Mouse (Mus musculus) A20 (cell line): Measurements from ENCODE around the gene Fbxw11.
"Not testable (repeated sequence)": the region's sequence is repeated elsewhere in the genome, so short reads cannot be mapped to it uniquely, and the experiment has no call there.

Experiments
- DNase-seq: peaks from one replicate; pipeline ENCODE4 v3.0.0-alpha.2; 2011; ENCODE audit warnings: low read depth, low spot score

The Fbxw11 gene

DNA sequence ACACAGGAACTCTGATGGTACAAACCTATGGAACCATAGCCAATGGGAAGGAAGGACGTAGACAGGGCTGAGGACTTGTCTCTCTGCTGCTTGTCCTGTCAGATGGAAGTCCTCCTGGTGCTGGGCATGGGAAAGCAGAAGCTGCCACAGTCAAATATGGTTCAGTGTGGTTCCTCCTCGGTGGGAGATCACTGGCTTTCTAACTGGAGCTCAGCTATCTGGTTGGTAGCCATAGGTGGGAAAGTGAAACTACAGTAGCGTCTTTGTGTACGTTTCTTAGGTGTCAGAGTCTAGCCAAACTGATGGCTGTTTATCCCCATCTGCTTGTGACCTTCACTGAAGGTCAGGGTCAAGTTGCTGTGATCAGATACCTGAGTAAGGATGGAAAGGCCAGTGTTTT, 29.0 kb downstream of the Fbxw11 start:
- no peak for DNase-seq

DNA sequence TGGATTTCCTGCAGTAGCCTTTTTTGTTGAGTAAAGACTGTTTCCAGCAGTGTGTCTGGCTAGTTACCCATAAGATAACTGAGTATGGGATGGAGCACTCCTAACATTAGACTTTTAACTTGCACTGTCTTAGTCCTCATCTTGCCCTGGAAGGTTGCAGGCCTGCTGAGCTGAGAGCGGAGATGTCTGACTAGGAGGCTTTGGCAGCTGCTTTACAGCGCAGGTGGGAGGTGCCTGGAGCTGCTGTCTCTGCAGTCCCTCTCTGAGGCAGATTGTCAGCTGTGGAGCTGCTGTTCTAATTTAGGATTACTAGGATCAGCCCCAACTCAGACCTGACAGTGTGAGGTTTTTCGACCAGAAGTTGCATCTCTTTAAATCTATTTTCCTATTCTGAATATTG, 34.3 kb downstream of the Fbxw11 start:
- no peak for DNase-seq

DNA sequence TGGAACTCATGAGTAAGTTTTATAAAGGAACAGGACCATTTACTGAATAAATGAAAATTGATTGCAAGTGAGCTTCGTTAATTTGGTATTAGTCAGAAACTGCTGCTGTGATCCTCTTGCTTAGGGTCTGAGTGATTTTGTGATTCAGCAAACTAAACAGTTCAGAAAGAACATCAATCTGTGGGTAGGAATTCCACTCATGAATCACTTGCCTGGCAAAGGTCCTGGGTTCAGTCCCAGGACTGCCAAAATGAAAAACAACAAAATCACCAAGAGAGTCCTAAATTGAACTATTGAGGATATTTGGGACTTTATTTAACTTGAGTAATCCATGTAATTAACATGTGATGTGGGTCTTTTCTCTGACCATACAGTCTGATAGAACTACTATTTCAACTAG, 35.3 kb downstream of the Fbxw11 start:
- no peak for DNase-seq

DNA sequence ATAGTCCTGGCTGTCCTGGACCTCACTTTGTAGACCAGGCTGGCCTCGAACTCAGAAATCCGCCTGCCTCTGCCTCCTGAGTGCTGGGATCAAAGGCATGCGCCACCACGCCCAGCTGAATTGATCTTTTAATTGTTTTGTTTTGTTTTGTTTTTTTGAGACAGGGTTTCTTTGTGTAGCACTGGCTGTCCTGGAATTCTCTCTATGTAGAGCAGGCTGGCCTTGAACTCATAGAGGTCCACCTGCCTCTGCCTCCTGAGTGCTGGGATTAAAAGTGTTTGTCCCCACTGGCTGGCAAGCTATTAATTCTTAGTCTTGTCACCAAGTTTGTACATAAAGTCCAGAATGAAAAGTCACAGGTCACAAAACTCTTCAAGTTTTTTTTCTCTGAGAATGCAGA, 36.6 kb downstream of the Fbxw11 start:
- not testable (repeated sequence) for DNase-seq

DNA sequence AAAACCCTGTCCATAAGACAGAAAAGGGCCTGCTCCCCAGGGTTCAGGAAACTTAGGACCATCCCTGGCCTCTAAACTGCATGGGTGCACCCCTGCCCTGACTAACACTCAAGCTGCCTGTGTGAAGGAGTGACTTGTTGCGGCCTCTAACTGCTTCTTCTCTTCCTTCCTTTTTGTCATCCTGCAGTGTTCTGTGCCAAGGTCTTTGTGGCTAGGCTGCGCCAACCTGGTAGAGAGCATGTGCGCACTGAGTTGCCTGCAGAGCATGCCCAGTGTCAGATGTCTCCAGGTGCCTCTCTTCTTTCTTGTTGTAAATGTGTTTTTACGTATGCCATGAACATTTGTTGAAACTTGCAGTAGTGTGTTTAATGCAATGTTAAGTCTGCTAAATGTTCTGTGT, 37.5 kb downstream of the Fbxw11 start:
- no peak for DNase-seq

DNA sequence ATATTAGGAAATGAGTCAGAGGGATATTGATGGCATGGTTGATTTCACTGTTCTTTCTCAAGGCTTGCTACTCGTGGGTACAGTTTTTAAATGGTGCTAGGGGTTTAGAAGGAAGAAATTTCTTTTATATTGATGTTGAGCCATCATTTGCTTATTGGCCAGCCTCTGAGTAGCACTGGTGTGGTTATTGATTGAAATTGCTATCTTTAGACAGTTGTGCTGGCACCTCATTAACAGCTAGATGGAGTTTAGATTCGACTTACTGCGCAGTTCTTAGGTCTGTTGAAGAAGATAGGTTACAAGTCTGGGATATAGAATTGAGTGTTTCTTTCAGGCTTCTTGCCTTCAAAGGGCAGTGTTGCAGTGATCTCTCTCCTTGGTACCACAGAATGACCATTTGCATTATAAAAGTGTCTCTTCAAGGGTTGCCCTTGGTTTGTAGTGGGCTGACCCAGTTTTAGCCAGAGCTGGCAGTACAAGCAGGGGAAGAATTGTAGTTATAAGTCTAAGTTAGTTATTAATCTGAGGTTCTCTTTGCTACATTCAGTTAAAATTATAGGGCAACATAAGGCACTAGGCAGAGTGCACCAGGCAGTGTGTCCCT, 38.8 kb downstream of the Fbxw11 start:
- DNase-seq, result no peak

DNA sequence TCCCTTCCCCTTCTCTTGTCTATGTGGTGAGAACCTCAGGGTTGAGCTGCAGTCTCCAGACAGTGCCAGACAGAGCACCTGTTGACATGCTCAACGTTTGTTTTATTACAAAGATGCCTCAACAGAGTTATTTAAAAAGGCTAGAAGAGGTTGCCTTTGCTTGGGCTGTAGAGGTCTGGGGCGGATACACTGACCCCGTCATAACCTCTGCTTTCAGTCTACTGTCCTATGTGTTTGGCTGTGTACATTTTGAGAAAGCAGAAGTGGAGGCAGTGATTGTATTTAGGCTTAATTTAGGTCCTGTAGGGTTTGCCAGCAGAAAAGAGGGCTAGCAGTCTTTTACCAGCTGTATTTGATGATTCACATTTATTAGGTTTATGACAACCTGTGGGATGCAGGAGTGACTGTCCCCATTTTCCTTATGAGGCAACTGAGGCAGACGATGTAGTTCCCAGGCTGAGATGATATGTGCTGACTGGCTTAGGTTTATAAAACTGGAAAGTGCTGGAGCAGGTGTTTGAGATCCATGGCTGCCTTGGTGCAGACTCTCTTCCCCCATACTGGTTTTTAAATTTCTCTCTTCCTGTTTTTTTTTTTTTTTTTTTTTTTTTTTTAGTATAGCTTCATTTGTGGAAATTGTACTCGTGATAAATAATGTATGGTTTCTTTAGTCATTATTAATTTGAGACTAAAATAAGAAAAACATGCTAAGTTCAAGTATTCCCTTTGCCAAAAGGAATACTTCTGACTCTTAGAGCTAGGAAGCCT, 40.0 kb downstream of the Fbxw11 start:
- peak; percentile 78 for DNase-seq

DNA sequence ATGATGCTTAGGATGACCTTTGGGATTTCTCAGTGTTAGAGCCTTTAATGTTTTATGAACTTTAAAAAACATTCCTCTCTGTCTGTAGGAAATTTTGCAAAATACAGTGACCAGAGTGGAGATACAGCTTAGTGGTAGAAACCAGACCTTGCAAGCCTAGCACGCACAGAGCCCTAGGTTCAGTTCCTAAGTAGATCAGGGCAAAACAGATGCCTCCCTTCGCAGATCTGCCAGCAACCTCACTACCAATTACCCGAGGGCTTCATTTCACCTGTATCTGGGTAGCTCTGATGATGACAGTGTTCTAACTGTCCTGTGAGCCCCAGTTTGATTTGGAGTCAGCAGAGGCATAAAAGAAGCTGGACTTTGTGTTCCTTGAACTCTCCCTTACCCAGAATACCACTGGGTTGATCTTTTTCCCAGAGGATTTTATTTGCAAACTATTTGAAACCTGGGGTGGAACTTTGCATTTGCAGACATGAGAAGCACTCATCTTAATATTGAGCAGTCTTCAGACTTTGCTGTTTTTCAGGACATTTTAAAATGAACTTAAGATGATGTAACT, 42.2 kb downstream of the Fbxw11 start:
- DNase-seq, result no peak

DNA sequence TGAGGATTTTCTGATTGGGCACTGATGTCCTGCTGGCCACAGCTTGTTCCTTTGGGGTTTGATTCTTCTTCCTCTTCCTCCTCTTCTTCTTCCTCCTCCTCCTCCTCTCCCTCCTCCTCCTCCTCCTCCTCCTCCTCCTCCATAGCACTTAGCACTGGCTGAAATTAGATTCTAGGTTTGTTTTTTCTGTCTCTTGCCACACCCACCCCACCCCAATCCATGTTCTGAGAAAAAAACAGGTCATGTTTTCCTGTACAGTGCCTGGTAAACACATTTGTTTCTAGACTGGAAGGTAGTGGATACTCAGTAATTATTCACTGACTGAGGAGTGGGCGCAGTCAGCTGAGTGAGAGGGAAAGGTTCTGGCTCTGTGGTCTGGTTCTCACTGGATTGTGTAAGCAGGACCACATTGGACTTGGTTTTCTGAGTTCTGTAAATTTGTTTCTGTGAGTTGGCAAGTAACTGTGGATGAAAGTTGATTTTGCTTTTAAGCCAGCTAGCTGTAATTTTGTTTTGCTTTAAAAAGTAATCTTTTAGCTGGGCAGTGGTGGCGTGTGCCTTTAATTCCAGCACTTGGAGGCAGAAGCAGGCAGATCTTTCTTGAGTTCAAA, 45.8 kb downstream of the Fbxw11 start:
- DNase-seq, result no peak

DNA sequence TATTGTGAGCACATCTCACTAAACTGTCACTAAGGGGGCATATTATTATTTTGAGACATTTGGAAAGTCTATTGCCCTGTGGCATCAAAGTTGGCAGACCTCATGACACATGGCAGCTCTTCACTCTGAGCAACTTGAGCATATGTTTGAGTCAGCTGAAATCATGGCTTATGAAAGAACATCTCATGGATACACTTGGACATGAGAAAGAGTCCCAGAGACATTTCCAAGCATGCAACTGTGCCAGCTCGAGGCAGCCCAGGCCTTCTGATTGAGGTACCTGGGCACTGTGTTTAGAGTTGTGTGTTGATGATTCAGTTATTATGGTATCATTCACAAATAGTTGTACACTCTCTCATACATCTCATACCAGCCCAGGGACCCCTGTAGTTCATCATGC, 47.0 kb downstream of the Fbxw11 start:
- no peak for DNase-seq

DNA sequence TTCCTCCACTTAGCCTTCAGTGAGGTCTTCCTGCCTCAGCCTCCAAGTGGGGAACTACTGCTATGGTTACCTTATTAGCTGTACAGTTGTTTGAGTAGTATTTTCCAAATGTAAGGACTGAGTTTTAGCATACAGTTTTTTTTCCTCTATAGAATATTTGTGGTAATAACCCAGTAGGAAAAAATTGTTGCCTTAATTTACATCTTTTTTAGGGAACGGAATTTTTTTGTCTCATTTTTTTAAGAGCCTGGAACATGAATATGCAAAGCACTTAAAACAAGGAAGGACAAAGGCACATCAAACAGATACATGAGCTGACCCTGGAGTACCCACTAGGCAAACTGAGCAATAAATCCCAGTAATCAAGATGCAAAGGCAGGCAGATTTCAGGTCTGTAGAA, 50.3 kb downstream of the Fbxw11 start:
- no peak for DNase-seq

DNA sequence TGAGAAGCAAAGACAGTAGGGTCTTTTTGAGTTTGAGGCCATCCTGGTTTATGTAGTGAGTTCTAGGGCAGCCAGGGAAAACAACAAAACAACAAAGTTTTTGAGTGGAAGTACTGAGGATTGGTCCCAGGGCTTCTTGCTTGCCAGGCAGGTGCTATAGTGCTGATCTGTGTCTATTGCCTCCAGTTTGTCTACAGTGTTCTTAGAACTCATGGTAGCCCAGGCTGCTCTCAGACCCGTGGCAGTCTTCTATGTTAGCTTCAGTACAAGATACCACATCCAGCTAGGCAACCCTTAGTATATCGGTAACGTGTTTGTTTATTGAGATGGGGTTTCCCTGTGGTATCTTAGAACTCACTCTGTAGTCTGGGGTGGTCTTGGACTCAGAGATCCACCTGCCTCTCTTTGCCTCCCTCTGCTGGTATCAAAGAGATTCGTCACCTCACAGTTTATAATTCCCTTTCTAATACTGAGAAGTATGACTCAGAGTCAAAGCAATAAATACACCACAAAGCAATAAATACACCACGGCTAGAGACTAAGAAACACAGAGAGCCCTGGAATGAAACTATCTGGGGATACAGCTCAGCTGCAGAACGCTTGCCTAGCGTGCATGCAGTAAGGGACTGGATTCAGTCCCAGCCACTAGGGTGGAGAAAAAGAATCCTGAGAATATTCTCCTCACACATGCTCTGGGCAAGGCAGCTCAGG, 51.1 kb downstream of the Fbxw11 start:
- DNase-seq, result peak; percentile 59

DNA sequence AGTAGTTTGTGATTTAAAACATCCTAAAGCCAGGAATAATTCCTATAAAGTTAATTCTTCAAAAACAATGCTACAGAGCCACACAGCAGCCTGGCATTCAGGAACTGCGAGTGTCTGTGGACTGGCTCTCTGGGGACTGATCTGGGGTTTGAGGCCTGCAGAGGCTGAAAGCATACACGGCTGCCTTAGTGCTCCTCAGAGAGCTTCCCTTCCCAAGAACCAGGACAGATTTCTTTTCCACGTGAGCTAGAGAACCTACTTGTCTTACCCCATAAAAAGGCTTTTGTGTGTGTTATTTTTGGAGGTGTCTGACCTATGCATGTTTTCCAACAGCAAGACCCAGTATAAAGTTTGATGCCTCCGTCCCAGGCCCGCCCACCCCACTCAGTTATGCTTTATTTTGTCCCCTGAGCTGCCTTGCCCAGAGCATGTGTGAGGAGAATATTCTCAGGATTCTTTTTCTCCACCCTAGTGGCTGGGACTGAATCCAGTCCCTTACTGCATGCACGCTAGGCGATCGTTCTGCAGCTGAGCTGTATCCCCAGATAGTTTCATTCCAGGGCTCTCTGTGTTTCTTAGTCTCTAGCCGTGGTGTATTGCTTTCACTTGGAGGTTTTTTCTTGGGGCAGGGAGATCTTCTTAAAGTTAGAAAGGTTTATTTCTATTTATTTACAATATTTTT, 51.9 kb downstream of the Fbxw11 start:
- DNase-seq, result not testable (repeated sequence)

DNA sequence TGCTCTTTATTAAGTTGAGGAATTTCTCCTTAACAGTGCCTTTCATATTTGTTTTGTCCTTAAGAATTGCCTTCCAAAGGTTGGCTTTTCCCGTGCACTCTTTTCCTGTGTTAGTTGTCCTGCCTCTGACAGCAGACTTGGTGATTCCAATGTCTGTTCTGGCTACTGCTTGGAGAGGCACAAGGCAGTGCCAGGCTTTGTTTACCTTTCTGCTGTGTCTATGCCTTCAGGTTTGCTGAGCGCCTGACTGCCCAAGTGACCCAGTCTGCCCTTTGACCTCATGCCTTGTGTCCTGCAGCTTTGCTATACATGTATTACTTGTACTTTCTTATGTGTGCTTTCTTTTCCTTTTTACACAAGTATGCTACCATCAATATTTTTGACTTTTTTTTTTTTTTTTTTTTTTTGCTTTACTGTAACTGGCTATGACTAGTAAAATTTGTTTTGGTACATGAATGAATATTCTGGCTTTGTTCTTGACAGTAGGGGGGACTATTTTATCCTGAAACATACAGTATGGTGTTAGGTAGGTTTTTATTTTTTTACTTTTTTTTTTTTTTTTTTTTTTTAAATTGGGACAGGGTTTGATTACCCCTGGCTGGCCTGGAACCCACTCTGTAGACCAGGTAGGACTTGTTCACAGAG, 54.0 kb downstream of the Fbxw11 start:
- no peak for DNase-seq

DNA sequence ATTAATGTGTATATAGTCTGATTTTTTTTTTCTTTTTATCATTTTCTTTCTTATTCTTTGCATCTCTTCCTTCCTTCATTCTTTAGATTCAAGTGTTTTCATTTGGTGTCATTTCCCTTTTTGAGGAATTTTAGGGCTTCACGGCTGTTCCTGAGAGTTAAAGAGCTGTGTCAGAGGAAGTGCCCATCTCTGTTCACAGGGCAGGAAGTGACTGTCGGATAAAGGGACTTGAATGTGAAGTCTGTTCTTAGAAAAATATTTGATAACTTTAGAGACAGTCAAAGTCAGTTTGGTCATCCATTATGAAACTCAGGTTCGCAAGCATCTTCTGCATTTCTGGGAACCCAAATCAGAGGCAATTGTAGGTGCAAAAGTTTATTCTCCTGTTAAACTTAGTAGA, 55.2 kb downstream of the Fbxw11 start:
- no peak for DNase-seq

DNA sequence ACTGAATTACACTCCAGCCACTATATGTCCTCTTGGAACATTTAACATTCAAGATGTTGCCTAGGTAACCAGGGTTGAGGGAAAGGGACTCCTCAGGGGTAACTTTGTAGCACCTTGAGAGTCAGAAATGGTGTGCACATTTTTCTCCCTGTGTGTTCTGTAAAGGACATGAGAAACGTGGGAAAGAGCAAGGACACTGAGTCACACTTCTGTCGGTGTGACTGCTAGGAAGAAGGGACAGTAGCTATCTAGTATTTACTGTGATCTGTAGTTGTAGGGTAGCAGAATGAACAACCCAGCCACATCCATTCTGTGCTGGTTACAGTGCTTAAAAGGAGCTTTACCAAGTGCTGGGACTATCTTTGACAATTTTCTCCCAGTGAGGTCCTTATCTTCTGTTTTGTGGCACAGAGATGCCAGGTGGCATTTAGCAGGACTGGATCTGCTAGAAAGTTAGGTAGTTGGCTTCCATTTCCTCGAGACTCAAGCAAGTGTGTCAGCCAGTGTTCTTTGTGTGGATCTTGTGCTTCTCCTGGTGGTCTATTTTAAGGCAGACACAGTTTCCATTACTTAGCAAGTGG, 57.5 kb downstream of the Fbxw11 start:
- DNase-seq, result no peak

DNA sequence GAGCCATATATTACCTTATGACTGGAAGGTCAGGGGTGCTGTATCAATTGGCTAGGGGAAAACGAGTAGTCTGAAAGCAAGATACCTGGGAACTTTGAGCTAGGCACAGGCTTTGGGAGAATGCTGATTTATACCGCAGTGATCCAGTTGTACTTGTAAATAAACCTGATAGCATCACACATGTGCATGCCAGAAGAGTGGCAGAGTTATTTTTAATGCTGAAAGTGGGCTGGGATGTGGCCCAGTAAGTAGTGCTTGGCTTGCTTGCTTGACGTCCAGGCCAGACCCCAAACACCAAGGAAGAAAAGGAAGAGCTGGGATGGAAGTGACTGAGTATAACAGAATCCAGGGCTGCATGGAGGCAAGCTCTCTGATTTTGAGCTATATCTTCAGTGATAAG, 59.0 kb downstream of the Fbxw11 start:
- no peak for DNase-seq

DNA sequence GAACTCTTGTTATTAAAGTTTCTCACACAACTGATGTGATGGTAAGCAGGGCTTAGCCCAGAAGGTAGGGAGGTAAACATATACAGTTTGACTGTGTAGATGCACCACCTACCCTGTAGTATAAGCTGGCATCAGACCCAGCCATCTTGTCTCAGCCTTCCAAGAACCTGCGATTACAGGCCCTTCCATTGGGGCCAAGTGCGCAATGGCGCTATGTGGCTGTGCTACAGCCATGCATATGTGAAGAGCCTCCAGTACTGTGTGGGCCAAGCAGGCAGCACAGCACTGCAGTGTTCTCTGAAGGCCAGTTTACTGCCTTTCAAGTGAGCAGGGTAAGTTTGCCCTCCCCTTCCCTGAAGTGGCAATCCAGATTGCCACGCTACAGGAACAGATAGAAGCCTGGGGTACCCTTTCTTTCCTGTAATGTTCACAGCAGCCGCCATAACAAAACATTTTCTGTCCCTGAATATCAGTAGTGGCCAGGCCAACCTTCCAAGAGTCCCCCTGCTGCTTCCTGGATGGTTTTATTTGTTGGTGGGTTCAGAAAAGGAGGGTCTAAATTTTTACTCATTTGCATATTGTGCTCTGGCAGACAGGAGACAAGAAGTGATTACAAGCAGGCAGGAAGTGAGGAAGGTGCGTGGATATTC, 61.8 kb downstream of the Fbxw11 start:
- DNase-seq, result no peak

DNA sequence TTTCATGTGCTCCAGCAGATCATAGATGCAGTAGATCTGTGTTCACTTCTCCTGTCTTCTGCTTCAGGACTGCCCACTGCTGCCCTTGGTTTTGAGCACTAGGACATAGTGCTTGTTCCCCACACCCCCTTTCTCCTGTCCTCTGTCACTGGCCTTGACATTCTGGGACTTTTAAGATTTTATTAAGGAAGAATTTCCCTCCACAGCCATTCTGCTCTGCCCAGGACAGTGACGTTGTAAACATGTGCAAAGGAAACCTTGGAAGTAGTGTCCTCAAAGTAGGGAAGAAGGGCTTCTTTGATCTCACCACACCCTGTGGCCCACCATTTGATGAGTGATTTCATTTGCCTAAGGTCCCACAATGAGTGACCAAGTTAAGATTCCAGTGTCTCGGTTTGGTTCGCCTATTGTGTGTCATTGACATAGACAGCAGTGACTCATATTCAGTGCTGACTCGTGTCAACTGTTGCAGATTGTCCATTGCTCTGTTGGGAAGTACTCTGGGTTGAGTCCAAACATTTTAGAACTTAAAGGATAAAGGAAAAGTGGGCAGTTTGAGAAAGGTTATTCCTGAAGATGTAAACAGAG, 64.0 kb downstream of the Fbxw11 start:
- no peak for DNase-seq

DNA sequence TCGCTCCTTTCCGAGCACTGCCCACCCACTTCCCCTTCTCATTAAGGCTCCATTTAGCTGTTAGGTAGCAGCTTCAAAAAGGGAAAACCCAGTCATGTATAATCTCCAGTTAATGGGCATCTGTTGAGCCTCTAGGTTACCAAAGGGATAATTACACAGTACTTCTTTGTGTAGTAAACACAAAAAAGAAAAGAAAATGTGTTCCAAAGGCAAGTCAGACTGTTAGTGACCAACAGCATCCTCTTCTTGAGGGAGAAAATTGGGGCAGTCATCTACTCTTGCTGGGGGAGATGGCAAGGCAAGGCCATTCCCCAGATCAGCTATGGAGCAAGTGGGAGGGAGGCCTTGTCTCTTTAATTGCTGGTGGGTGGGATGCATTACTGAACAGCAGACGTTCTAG, 65.0 kb downstream of the Fbxw11 start:
- no peak for DNase-seq
